Mouse (Mus musculus): ENCODE results near the gene Vmn1r70. TPM values are rescaled to one million over a fixed set of nuclear protein-coding genes. Genes with fewer than 3 reads are reported as not detected.

The Vmn1r70 gene
- not detected in 2 replicates for polyA plus RNA-seq (2015; fragmentation: Nextera tagmentation; extraction: Ambion mirVana)

- Histone ChIP-seq H3K4me1 (no peaks in the 10 kb centered on the region), H3K9me3 (peaks cover 25% of the 10 kb centered on the region), H3K4me2 (replicated peaks) (no peak within 1 kb of the TSS), H3K27ac (no peak within 1 kb of the TSS), H3K27me3 (no peaks in the 10 kb centered on the region), H3K4me3 (no peak within 1 kb of the TSS), H3K9ac (no peak within 1 kb of the TSS), H3K36me3 (no peaks in the 10 kb centered on the region)
- ATAC-seq (ENCODE audit: low FRiP score, low read depth): no peak
- WGBS: 56% methylated on average over 1 of the region's 1 CpGs
Measured at GRCm38 (mm10) chr7:10631232-10631631, at the start of gene Vmn1r70. Gene Vmn1r70, plus strand, starts transcription at chr7:10631532.

- H3K9ac ChIP-seq: no peak within 1 kb of the TSS
- ATAC-seq (ENCODE audit: low FRiP score, low read depth): no peak
Measured at GRCm38 (mm10) chr7:10613559-10613958, 17.8 kb upstream of the Vmn1r70 start, which contains the start of gene Vmn1r69. Gene Vmn1r69, minus strand, starts transcription at chr7:10613659.

More at GRCm38 (mm10) chr7:10613559-10613958, 17.8 kb upstream of the Vmn1r70 start, which contains the start of gene Vmn1r69:
- no peak within 1 kb of the TSS for H3K27ac ChIP-seq
- H3K4me1 ChIP-seq: no peaks in the 10 kb centered on the region
- peaks cover 14% of the 10 kb centered on the region; the same call in 1 of the 2 replicates for H3K9me3 ChIP-seq
- H3K27me3 ChIP-seq: no peaks in the 10 kb centered on the region
- H3K4me2 ChIP-seq (replicated peaks): no peak within 1 kb of the TSS
- no peaks in the 10 kb centered on the region for H3K36me3 ChIP-seq
- no peak within 1 kb of the TSS for H3K4me3 ChIP-seq

Other genes with a start within 250 kb of the Vmn1r70 start
- gene Vmn1r67, start 188.2 kb upstream of the Vmn1r70 start, polyA plus RNA-seq (2015; fragmentation: Nextera tagmentation; extraction: Ambion mirVana): not detected in 2 replicates
- 22.4 and 22.7 TPM in 2 replicates for gene Zik1, start 136.1 kb upstream of the Vmn1r70 start, polyA plus RNA-seq (2015; fragmentation: Nextera tagmentation; extraction: Ambion mirVana)
- not detected in 2 replicates for gene Vmn1r68, start 73.0 kb upstream of the Vmn1r70 start, polyA plus RNA-seq (2015; fragmentation: Nextera tagmentation; extraction: Ambion mirVana)
- not detected in 2 replicates for gene Vmn1r69, start 17.9 kb upstream of the Vmn1r70 start, polyA plus RNA-seq (2015; fragmentation: Nextera tagmentation; extraction: Ambion mirVana)
- gene Nlrp4b, start 56.3 kb downstream of the Vmn1r70 start, polyA plus RNA-seq (2015; fragmentation: Nextera tagmentation; extraction: Ambion mirVana): not detected in 2 replicates
- gene Vmn1r71, start 122.8 kb downstream of the Vmn1r70 start, polyA plus RNA-seq (2015; fragmentation: Nextera tagmentation; extraction: Ambion mirVana): not detected in 2 replicates